Mouse (Mus musculus): ENCODE data around the gene Gfod1. TPM values are rescaled to one million over a fixed set of nuclear protein-coding genes. Genes with fewer than 3 reads are reported as not detected.

Gfod1 gene
- polyA plus RNA-seq, 1 experiment from 2014 or later = 0.23 TPM

DNA sequence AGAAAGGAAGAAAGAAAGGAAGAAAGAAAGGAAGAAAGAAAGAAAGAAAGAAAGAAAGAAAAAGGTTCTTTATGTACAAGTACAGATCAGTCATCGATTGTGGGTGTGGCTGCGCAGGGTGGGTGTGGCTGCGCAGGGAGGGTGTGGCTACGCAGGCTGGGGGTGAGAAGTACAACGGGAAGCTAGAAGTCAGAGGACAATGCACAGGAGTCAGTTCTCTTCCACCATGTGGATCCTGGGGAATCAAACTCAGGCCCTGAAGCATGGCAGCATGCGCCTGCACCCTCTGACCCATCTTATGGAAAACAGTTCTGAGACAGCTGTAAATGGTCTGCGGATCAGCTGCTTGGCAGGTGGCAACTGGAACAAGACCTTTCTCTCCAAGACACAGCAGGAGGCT is 122.9 kb downstream of the Gfod1 start:
- Histone ChIP-seq H3K27ac (no peak overlapping the region), H3K4me3 (no peak overlapping the region), H3K4me1 (peaks cover 20% of the 10 kb centered on the region), H3K27me3 (ENCODE audit: low read depth, poor library complexity, severe bottlenecking) (0 out of 2 replicates have a peak, but pooled peaks cover 3% of the 10 kb centered on the region), H3K36me3 (no peaks in the 10 kb centered on the region), H3K9me3 (replicated peaks) (no peaks in the 10 kb centered on the region)
- DNase-seq (ENCODE audit: low spot score) = no peak
- 64% methylated on average over 7 of the region's 7 CpGs for WGBS

DNA sequence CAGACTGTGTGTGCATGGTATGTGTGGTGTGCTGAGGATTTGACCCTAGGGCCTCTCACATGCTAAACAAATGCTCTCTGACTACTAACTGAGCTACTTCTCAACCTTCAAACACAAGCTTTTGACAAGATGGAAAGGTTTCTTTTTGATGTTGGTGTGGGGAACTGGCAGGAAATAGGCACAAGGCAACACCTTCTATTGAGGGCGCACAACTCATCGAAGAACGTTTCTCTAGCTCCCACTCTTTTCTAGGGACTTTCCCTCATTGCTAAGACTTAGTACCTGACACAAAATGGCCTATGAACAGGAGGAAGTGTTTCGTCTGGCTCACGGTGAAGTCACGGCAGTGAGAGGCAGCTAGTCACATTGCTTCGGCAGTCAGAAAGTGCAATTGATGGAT is 126.7 kb downstream of the Gfod1 start:
- Histone ChIP-seq H3K27ac (no peak overlapping the region), H3K4me1 (peaks cover 10% of the 10 kb centered on the region), H3K4me3 (no peak overlapping the region), H3K36me3 (no peaks in the 10 kb centered on the region), H3K27me3 (ENCODE audit: low read depth, poor library complexity, severe bottlenecking) (0 out of 2 replicates have a peak, but pooled peaks cover 3% of the 10 kb centered on the region), H3K9me3 (replicated peaks) (no peaks in the 10 kb centered on the region)
- 88% methylated on average over 7 of the region's 7 CpGs for WGBS
- no peak for DNase-seq (ENCODE audit: low spot score)

GRCm38 (mm10) chr13:43176676-43177075 is 127.3 kb downstream of the Gfod1 start:
- 92% methylated on average over 3 of the region's 3 CpGs for WGBS
- H3K4me1 ChIP-seq = peaks cover 13% of the 10 kb centered on the region
- no peak overlapping the region for H3K27ac ChIP-seq
- H3K9me3 ChIP-seq (replicated peaks) = no peaks in the 10 kb centered on the region
- 0 out of 2 replicates have a peak, but pooled peaks cover 3% of the 10 kb centered on the region for H3K27me3 ChIP-seq (ENCODE audit: low read depth, poor library complexity, severe bottlenecking)
- no peak overlapping the region for H3K4me3 ChIP-seq
- DNase-seq (ENCODE audit: low spot score) = no peak
- no peaks in the 10 kb centered on the region for H3K36me3 ChIP-seq

- Histone ChIP-seq H3K9me3 (replicated peaks) (no peaks in the 10 kb centered on the region), H3K27ac (peak overlapping the region; percentile 42; the same call in 1 of the 2 replicates), H3K36me3 (peaks cover 5% of the 10 kb centered on the region; the same call in 1 of the 2 replicates), H3K27me3 (ENCODE audit: low read depth, poor library complexity, severe bottlenecking) (no peaks in the 10 kb centered on the region), H3K4me1 (peaks cover 20% of the 10 kb centered on the region), H3K4me3 (no peak overlapping the region)
- peak; percentile 83 for DNase-seq (ENCODE audit: low spot score)
- WGBS = 18% methylated on average over 9 of the region's 9 CpGs
Measured at GRCm38 (mm10) chr13:43173262-43173661, 130.7 kb downstream of the Gfod1 start.

DNA sequence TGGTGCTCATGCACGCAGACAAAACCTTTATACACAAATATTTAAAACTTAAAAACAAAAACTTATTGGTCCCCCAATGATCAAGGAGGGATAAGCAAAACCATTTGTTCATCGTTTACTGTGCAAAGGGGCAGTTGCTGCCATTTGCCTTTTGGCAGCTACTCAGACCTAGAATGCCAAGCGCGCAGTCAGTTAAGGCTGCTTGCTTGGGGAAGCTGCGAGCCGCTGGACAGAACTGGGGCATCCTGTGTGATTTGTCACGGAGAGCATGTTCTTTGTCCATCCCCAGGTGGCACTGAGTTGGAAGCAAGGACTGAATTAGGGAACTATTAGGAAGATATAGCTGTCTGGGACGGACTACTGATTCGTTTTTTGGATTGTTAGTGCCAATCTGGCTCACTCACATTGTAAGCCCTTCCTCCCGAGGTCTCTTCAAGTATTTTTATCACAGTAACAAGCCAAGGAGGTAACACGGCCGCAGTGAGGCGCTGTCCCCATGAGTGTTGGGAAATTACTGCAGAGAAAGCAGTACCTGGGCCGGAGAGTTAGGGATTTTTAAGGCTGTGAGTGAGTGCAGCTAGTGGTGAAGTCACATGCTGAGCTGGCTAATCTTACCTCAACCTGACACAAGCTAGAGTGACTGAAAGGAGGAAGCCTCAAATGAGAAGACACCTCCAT is 131.8 kb downstream of the Gfod1 start:
- no peaks in the 10 kb centered on the region for H3K27me3 ChIP-seq (ENCODE audit: low read depth, poor library complexity, severe bottlenecking)
- H3K27ac ChIP-seq = peak overlapping the region; percentile 89
- WGBS = 41% methylated on average over 14 of the region's 14 CpGs
- H3K36me3 ChIP-seq = peaks cover 9% of the 10 kb centered on the region; the same call in 1 of the 2 replicates
- H3K9me3 ChIP-seq (replicated peaks) = no peaks in the 10 kb centered on the region
- H3K4me1 ChIP-seq = peaks cover 20% of the 10 kb centered on the region
- DNase-seq (ENCODE audit: low spot score) = peak; percentile 54
- peak overlapping the region; percentile 68 for H3K4me3 ChIP-seq

DNA sequence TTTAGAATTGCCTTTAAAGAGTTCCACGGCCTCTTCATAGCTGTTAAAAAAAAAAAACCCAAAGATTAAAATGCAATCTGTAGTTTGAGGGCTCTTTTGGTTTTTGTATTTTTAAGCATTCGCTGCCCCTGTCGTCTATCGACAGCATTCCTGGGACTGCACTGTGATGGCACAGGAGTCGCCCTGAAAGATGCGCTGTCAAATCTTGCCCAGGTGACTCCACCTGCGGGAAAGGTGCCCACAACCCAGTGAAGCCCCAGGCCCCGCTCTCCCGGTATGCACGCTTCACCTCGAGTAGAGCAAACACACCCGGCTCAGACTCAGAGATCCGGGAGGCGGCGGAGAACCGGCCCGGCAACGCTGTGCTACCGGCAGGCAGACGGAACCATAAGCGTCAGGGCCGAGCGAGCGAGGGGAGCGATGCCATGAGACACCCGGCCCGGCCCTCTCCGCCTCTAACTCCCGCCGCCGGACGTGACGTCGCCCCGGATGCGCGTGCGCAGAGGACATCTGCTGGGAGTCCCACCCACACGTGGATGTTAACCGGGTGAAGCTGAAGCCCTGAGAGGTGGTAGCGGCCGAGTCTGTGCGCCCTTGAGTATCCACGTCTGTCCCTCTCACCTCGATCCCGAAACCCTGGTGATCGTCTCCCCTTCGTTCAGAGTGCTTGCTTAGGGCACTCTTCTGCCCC is 132.8 kb downstream of the Gfod1 start, which contains the start of gene Tbc1d7:
Gene Tbc1d7 (minus strand): TSS at position 482 of the 691 bp plus-strand sequence.
- Histone ChIP-seq H3K4me3 (peak within 1 kb of the TSS; percentile 68), H3K36me3 (peaks cover 11% of the 10 kb centered on the region; the same call in 1 of the 2 replicates), H3K4me1 (peaks cover 20% of the 10 kb centered on the region), H3K27me3 (ENCODE audit: low read depth, poor library complexity, severe bottlenecking) (no peaks in the 10 kb centered on the region), H3K27ac (peak within 1 kb of the TSS; percentile 89), H3K9me3 (replicated peaks) (no peaks in the 10 kb centered on the region)
- DNase-seq (ENCODE audit: low spot score) = peak; percentile 100
- WGBS = 2% methylated on average over 48 of the region's 48 CpGs

- no peak for DNase-seq (ENCODE audit: low spot score)
- no peaks in the 10 kb centered on the region for H3K9me3 ChIP-seq (replicated peaks)
- H3K27ac ChIP-seq = no peak overlapping the region
- H3K27me3 ChIP-seq (ENCODE audit: low read depth, poor library complexity, severe bottlenecking) = no peaks in the 10 kb centered on the region
- H3K4me1 ChIP-seq = peaks cover 15% of the 10 kb centered on the region
- H3K4me3 ChIP-seq = no peak overlapping the region
- peaks cover 36% of the 10 kb centered on the region for H3K36me3 ChIP-seq
- WGBS = 89% methylated on average over 9 of the region's 9 CpGs
Measured at GRCm38 (mm10) chr13:43167721-43168120, 136.3 kb downstream of the Gfod1 start.

DNA sequence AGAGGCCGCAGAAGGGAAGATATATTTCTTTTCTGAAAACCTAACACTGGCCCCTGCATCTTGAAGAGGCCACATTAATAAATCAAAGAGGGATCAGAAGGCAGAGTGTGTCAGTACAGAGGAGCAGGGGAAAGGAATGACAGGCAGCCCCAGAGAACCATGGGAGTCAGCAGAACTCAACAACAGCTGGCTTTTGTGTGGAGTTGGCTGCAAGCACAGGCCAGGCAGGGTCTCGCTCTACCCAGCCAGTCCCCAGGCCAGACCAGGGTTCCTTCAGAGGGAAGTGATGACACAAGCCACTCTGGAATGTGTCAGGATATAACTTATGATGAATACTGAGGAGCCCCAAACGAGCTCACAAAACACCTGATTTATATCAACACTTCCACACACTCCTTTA is 144.5 kb downstream of the Gfod1 start:
- H3K4me1 ChIP-seq = peaks cover 27% of the 10 kb centered on the region
- 40% methylated on average over 3 of the region's 3 CpGs for WGBS

GRCm38 (mm10) chr13:43158281-43158680 is 145.7 kb downstream of the Gfod1 start:
- Histone ChIP-seq H3K9me3 (replicated peaks) (no peaks in the 10 kb centered on the region), H3K27me3 (ENCODE audit: low read depth, poor library complexity, severe bottlenecking) (no peaks in the 10 kb centered on the region), H3K4me1 (peaks cover 27% of the 10 kb centered on the region), H3K36me3 (peaks cover 40% of the 10 kb centered on the region), H3K4me3 (no peak overlapping the region), H3K27ac (peak overlapping the region; percentile 74)
- DNase-seq (ENCODE audit: low spot score) = no peak
- WGBS = 32% methylated on average over 5 of the region's 5 CpGs

More for the DNA sequence above, 144.5 kb downstream of the Gfod1 start:
- Histone ChIP-seq H3K4me3 (no peak overlapping the region), H3K36me3 (peaks cover 39% of the 10 kb centered on the region), H3K27me3 (ENCODE audit: low read depth, poor library complexity, severe bottlenecking) (no peaks in the 10 kb centered on the region), H3K27ac (peak overlapping the region; percentile 74), H3K9me3 (replicated peaks) (no peaks in the 10 kb centered on the region)
- peak; percentile 39 for DNase-seq (ENCODE audit: low spot score)

DNA sequence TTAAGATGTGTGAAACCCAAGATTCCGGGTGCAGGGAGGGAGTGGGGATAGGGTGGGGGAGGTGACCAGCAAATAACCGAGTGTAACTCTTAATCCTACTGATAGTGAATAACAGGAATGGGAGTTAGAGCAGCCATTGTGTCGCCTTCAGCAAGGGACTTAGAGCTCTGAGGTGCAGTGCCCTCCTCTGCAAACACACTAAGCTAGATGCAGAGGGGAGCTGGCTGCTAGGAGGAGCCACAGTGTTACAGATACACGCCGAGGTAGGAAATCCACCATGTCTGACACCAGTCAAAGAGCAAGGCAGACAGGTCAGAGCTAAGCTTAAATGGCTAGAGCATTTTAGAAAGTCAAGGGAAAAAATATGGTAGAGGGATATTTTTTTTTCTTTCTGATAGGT is 146.6 kb downstream of the Gfod1 start:
- H3K4me3 ChIP-seq = no peak overlapping the region
- no peaks in the 10 kb centered on the region for H3K9me3 ChIP-seq (replicated peaks)
- peak overlapping the region; percentile 74 for H3K27ac ChIP-seq
- peaks cover 27% of the 10 kb centered on the region for H3K4me1 ChIP-seq
- H3K27me3 ChIP-seq (ENCODE audit: low read depth, poor library complexity, severe bottlenecking) = no peaks in the 10 kb centered on the region
- no peak for DNase-seq (ENCODE audit: low spot score)
- H3K36me3 ChIP-seq = peaks cover 45% of the 10 kb centered on the region
- WGBS = 52% methylated on average over 5 of the region's 5 CpGs

GRCm38 (mm10) chr13:43152005-43152520 is 151.9 kb downstream of the Gfod1 start:
- Histone ChIP-seq H3K36me3 (peaks cover 50% of the 10 kb centered on the region), H3K9me3 (replicated peaks) (no peaks in the 10 kb centered on the region), H3K27ac (no peak overlapping the region), H3K27me3 (ENCODE audit: low read depth, poor library complexity, severe bottlenecking) (no peaks in the 10 kb centered on the region), H3K4me3 (no peak overlapping the region), H3K4me1 (peaks cover 14% of the 10 kb centered on the region)
- DNase-seq (ENCODE audit: low spot score) = no peak
- WGBS = 93% methylated on average over 14 of the region's 14 CpGs

DNA sequence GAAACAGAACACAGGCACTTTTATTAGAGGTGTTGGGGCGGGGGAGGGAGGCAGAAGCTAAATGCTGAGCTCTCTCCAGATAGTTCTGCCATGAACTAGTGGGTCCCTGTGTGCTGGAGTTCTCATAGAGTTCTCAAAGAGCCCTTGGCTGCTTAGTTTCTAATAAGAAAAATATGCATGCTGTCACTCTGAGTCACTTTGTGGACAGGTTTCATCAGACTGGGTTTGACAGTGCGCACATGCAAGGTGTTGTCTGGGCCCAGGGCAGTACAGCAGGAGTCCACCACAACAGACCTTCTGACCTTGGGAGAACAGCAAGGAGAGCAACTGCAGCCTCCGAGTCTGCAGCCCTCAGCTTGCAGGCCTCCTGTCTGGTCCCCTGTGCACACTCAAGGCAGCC is 154.3 kb downstream of the Gfod1 start:
- no peak for DNase-seq (ENCODE audit: low spot score)
- 86% methylated on average over 3 of the region's 3 CpGs for WGBS
- peaks cover 38% of the 10 kb centered on the region for H3K36me3 ChIP-seq
- H3K27ac ChIP-seq = no peak overlapping the region
- H3K9me3 ChIP-seq (replicated peaks) = no peaks in the 10 kb centered on the region
- no peaks in the 10 kb centered on the region for H3K27me3 ChIP-seq (ENCODE audit: low read depth, poor library complexity, severe bottlenecking)
- no peak overlapping the region for H3K4me3 ChIP-seq
- H3K4me1 ChIP-seq = peaks cover 19% of the 10 kb centered on the region

- H3K9me3 ChIP-seq (replicated peaks) = no peaks in the 10 kb centered on the region
- DNase-seq (ENCODE audit: low spot score) = no peak
- H3K36me3 ChIP-seq = peaks cover 29% of the 10 kb centered on the region
- H3K4me1 ChIP-seq = peaks cover 19% of the 10 kb centered on the region
- 60% methylated on average over 4 of the region's 4 CpGs for WGBS
- H3K27me3 ChIP-seq (ENCODE audit: low read depth, poor library complexity, severe bottlenecking) = no peaks in the 10 kb centered on the region
- no peak overlapping the region for H3K4me3 ChIP-seq
- H3K27ac ChIP-seq = no peak overlapping the region
Measured at GRCm38 (mm10) chr13:43148692-43149091, 155.3 kb downstream of the Gfod1 start.
